Mouse (Mus musculus) midbrain, postnatal 0 days (tissue): Measurements from ENCODE around the gene Cdh1. TPM values are rescaled to one million over a fixed set of nuclear protein-coding genes. Genes with fewer than 3 reads are reported as not detected.

ENCODE experiments used
- ATAC-seq: fragments of 200-750 bp; cut with Nextera tagmentation; 2 replicates; pipeline ENCODE4 v1.8.0; 2017; ENCODE audit warnings: moderate number of reproducible peaks, mild to moderate bottlenecking, moderate TSS enrichment, moderate library complexity; ENCODE audit not compliant: low FRiP score
- DNase-seq: peaks from one replicate; pipeline ENCODE4 v3.0.0-alpha.2; 2015; ENCODE audit warnings: low spot score
- H3K27ac ChIP-seq: fragments of 300-500 bp; sonication (generic); 2 replicates; pipeline ENCODE4 v1.5.1; 2014; ENCODE audit warnings: low read depth, mild to moderate bottlenecking, low read length, mixed read lengths
- H3K27me3 ChIP-seq: fragments of 300-500 bp; sonication (generic); 2 replicates; pipeline ENCODE4 v1.6.1; 2014; ENCODE audit warnings: low read length, control low read depth, mixed read lengths; ENCODE audit not compliant: insufficient read depth
- H3K36me3 ChIP-seq: fragments of 300-500 bp; sonication (generic); 2 replicates; pipeline ENCODE4 v1.6.1; 2014; ENCODE audit warnings: low read length, control low read depth, mixed read lengths; ENCODE audit not compliant: insufficient read depth
- H3K4me1 ChIP-seq: fragments of 300-500 bp; sonication (generic); 2 replicates; pipeline ENCODE4 v1.6.1; 2014; ENCODE audit warnings: mild to moderate bottlenecking, control low read depth, antibody characterized with exemption, low read length, mixed read lengths; ENCODE audit not compliant: insufficient read depth
- H3K4me2 ChIP-seq: fragments of 300-500 bp; sonication (generic); 2 replicates; pipeline ENCODE4 v1.6.1; 2014; ENCODE audit warnings: low read depth, mild to moderate bottlenecking, low read length, mixed read lengths; ENCODE audit not compliant: poor library complexity, severe bottlenecking
- H3K4me3 ChIP-seq: fragments of 300-500 bp; sonication (generic); 2 replicates; pipeline ENCODE4 v1.5.1; 2014; ENCODE audit warnings: low read depth, mild to moderate bottlenecking, low read length, moderate library complexity
- H3K9ac ChIP-seq: fragments of 300-500 bp; sonication (generic); replicated peaks from 2 replicates; pipeline ENCODE4 v1.6.1; 2014; ENCODE audit warnings: mild to moderate bottlenecking, low read length, moderate library complexity, mixed read lengths; ENCODE audit not compliant: poor library complexity, severe bottlenecking
- H3K9me3 ChIP-seq: fragments of 300-500 bp; sonication (generic); 2 replicates; pipeline ENCODE4 v1.6.1; 2016; ENCODE audit warnings: low read length, control low read depth
- CTCF ChIP-seq: IDR thresholded peaks from 2 replicates; pipeline ENCODE4 v1.5.1; 2016; ENCODE audit warnings: antibody characterized with exemption, mild to moderate bottlenecking
- WGBS: fragments of 180-500 bp; shearing (Covaris S2); extraction: QIAGEN DNeasy Blood & Tissue Kit; methylation state at CpG from one replicate; pipeline ENCODE4 v1.1.7; 2014; 5-methylcytosine and 5-hydroxymethylcytosine counted together
- polyA plus RNA-seq: library from polyadenylated mRNA; unstranded; fragments of >200 nt; fragmentation: Nextera tagmentation; extraction: Ambion mirVana; gene quantifications from 2 replicates; pipeline ENCODE4 v1.2.1, GENCODE M21; 2015
- total RNA-seq: library from RNA; depleted of rRNA; stranded (reverse); fragments of >200 nt; gene quantifications from 2 replicates; pipeline ENCODE4 v1.2.3, GENCODE M21; 2014

The Cdh1 gene
- total and polyA plus RNA-seq, 2 experiments from 2014 or later = 6.9 to 7.9 TPM

DNA sequence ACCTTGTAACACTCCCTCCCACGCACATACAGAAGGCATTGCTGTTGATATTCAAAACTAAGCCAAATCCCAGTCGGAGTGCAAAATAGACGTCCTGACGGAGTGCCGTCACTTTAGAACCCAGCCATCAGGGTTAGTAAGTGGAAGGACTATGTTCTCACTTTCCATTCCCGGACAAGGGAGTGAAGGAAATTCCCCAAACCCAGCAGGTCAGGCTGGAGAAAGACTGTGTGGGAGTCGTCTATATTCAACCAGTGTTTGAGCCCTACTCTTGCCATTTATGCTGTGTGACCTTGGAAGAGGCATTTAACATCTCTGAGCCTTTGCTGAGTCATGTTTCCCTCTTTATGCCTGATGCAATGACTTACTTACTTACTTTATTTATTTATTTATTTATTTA is 37.1 kb downstream of the Cdh1 start:
- no peak overlapping the region for H3K9ac ChIP-seq
- no peaks in the 10 kb centered on the region for H3K36me3 ChIP-seq
- H3K27ac ChIP-seq = no peak overlapping the region
- no peak for TF ChIP-seq CTCF
- H3K27me3 ChIP-seq = no peaks in the 10 kb centered on the region
- H3K4me2 ChIP-seq = no peak overlapping the region
- no peaks in the 10 kb centered on the region for H3K9me3 ChIP-seq
- H3K4me3 ChIP-seq = no peak overlapping the region
- no peaks in the 10 kb centered on the region for H3K4me1 ChIP-seq
- no peak for ATAC-seq
- 86% methylated on average over 7 of the region's 7 CpGs for WGBS
- no peak for DNase-seq

DNA sequence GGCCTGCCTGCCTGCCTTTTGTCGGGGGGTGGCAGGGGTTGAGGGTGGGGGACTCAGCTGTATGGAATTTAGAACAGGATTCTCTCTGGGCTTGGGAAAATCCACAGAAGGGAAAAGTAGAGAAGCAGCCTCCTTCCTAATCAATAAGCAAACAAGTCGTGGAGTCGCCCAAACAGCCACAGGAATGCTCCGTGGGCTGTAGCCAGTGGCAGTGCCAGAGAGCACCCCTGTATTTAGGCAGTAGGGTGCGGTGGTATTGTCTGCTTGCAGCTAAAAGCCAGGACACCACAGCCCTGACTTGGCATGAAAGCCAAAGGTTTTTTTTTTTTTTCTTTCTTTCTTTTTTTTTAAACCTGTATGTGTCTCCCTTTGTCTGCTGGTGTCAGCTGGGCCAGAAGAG is 37.8 kb downstream of the Cdh1 start:
- H3K9me3 ChIP-seq = no peaks in the 10 kb centered on the region
- no peaks in the 10 kb centered on the region for H3K27me3 ChIP-seq
- no peaks in the 10 kb centered on the region for H3K36me3 ChIP-seq
- H3K9ac ChIP-seq = no peak overlapping the region
- H3K4me3 ChIP-seq = no peak overlapping the region
- TF ChIP-seq CTCF = no peak
- whole genome bisulfite sequencing = 69% methylated on average over 5 of the region's 5 CpGs
- DNase-seq (no peak), ATAC-seq (no peak)
- no peaks in the 10 kb centered on the region for H3K4me1 ChIP-seq
- no peak overlapping the region for H3K4me2 ChIP-seq
- H3K27ac ChIP-seq = no peak overlapping the region

DNA sequence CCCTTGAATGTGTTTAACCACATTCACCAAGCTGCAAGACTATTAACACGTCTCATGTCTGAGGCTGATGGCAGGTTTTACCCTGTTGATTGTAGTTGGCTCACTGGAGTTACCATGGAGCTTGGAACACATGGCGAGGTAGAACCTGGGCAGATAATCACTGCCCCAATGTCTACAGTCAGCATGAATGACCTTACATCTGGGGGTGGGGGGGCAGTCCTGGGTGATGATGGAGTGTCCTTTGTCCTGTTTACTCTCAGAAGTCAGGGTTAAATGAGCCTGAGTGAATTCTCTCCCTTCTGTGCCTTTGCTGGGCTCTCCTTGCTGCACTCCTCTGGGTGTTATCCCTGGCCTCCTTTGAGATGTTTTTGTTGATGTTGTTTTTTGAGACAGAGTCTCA is 39.0 kb downstream of the Cdh1 start:
- Histone ChIP-seq H3K27me3 (no peaks in the 10 kb centered on the region), H3K4me2 (no peak overlapping the region), H3K36me3 (no peaks in the 10 kb centered on the region), H3K4me1 (no peaks in the 10 kb centered on the region), H3K9ac (no peak overlapping the region), H3K27ac (no peak overlapping the region), H3K4me3 (no peak overlapping the region), H3K9me3 (no peaks in the 10 kb centered on the region)
- no peak for TF ChIP-seq CTCF
- ATAC-seq (no peak), DNase-seq (no peak)
- WGBS = 71% methylated on average over 2 of the region's 2 CpGs

DNA sequence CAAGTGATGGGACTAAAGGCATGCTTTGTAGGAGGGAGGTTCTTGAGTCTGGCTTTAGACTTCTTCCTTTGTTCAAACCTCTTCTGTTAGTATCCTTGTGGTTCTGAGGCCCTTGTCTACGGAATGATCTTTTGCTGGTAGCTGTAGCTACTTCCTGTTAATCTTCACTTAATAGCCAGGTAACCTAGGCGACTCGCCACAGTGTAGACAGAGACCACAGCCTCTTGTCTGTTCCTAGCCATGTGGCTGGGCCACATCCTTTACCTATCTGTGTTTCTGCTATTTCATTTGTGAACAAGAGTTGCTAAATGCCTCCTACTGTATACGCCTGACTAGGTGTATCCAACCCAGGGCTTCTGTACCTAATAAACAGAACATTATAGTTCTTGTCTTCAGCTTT is 39.9 kb downstream of the Cdh1 start:
- ATAC-seq = no peak
- WGBS = 90% methylated on average over 4 of the region's 4 CpGs

DNA sequence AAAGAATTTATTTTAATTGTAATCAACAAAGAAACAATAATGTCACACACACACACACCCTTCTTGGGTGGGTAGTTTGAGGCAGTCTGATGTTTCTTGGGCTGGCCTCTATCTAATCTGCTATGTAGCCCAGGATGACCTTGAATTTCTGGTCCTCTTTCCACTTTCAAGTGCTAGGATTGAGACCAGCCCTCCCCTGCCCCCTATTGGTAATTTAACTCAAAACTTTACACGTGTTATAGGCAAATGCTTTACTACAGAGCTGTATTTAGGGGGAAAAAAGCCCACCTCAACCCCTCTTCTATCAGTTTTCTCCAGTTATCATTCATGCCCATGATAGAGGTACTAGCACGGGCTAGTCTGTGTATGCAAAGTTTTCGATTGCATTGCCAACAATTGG is 41.8 kb downstream of the Cdh1 start:
- H3K9ac ChIP-seq = no peak overlapping the region
- WGBS = 76% methylated on average over 3 of the region's 3 CpGs
- H3K27me3 ChIP-seq = no peaks in the 10 kb centered on the region
- no peaks in the 10 kb centered on the region for H3K36me3 ChIP-seq
- H3K4me1 ChIP-seq = no peaks in the 10 kb centered on the region
- ATAC-seq (no peak), DNase-seq (no peak)
- H3K27ac ChIP-seq = no peak overlapping the region
- no peak overlapping the region for H3K4me3 ChIP-seq
- H3K9me3 ChIP-seq = no peaks in the 10 kb centered on the region
- no peak overlapping the region for H3K4me2 ChIP-seq
- TF ChIP-seq CTCF = 0 out of 2 replicates have a peak, but pooled peaks have one; percentile 15

More for the DNA sequence above, 39.9 kb downstream of the Cdh1 start:
- no peaks in the 10 kb centered on the region for H3K4me1 ChIP-seq
- no peak for TF ChIP-seq CTCF
- H3K4me3 ChIP-seq = no peak overlapping the region
- H3K36me3 ChIP-seq = no peaks in the 10 kb centered on the region
- no peak overlapping the region for H3K4me2 ChIP-seq
- H3K27ac ChIP-seq = no peak overlapping the region
- no peaks in the 10 kb centered on the region for H3K9me3 ChIP-seq
- no peak overlapping the region for H3K9ac ChIP-seq
- DNase-seq = no peak
- H3K27me3 ChIP-seq = no peaks in the 10 kb centered on the region

DNA sequence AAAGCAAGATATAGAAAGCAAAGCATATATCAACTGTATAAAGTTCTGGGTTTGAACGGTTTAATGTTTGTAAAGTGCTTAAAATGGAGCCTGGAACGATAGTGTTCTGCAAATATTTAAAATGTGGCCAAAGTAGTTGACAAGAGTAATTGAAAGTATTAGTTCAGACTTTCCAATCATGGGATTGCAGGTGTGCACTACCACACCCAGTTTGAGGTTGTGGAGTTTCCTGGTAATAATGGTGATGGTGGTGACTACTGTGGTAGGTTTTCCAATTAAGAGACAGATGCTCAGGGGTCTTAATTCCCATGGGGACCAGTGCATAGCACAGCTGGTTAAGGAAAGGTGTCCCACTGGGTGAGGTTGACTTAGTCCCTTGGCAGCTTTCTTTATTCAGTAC is 43.0 kb downstream of the Cdh1 start:
- Histone ChIP-seq H3K4me1 (no peaks in the 10 kb centered on the region), H3K27me3 (no peaks in the 10 kb centered on the region), H3K36me3 (no peaks in the 10 kb centered on the region), H3K4me2 (no peak overlapping the region), H3K9me3 (no peaks in the 10 kb centered on the region), H3K4me3 (no peak overlapping the region), H3K9ac (no peak overlapping the region), H3K27ac (no peak overlapping the region)
- ATAC-seq (no peak), DNase-seq (no peak)
- 94% methylated on average over 2 of the region's 2 CpGs for WGBS
- TF ChIP-seq CTCF = no peak
